Mouse (Mus musculus) megakaryocyte, adult 5-6 weeks (primary cell): ENCODE data around the gene Cit. TPM values are rescaled to one million over a fixed set of nuclear protein-coding genes. Genes with fewer than 3 reads are reported as not detected.

Experiments used
- ATAC-seq: 2 replicates; pipeline ENCODE4 v1.8.0; 2016; ENCODE audit warnings: mild to moderate bottlenecking, inconsistent platforms; ENCODE audit not compliant: poor library complexity, severe bottlenecking
- total RNA-seq, 2 experiments: library from RNA; stranded (forward) in 1 of 2; stranded (reverse) in 1 of 2; fragments of 153-499, 151-499 nt in 1 of 2; fragments of 221-1000, 200-1000 nt in 1 of 2; gene quantifications; 2 replicates each; pipeline versions ENCODE4 v1.2.3 to v1.2.4; 2015 to 2017

The Cit gene
- total RNA-seq, 2 experiments from 2014 or later, result 26.8 to 35.0 TPM

- ATAC-seq, result peak; percentile 39
Measured at GRCm38 (mm10) chr5:116029071-116029470, 184.0 kb downstream of the Cit start.

GRCm38 (mm10) chr5:116030566-116031189, 185.6 kb downstream of the Cit start:
- no peak for ATAC-seq

- peak; percentile 64 for ATAC-seq
Measured at GRCm38 (mm10) chr5:116031190-116031577, 186.1 kb downstream of the Cit start.

- ATAC-seq, result no peak
Measured at GRCm38 (mm10) chr5:116036465-116036864, 191.4 kb downstream of the Cit start.

GRCm38 (mm10) chr5:116037731-116038130, 192.7 kb downstream of the Cit start:
- no peak for ATAC-seq

- no peak for ATAC-seq
Measured at GRCm38 (mm10) chr5:116039706-116040105, 194.6 kb downstream of the Cit start.

- ATAC-seq, result no peak
Measured at GRCm38 (mm10) chr5:116042241-116042640, 197.2 kb downstream of the Cit start.

GRCm38 (mm10) chr5:116045581-116045980, 200.5 kb downstream of the Cit start:
- no peak for ATAC-seq

GRCm38 (mm10) chr5:116046246-116046645, 201.2 kb downstream of the Cit start:
- no peak for ATAC-seq

- ATAC-seq, result no peak
Measured at GRCm38 (mm10) chr5:116048321-116048720, 203.2 kb downstream of the Cit start.

- ATAC-seq, result no peak
Measured at GRCm38 (mm10) chr5:116049821-116050220, 204.7 kb downstream of the Cit start.

- ATAC-seq, result no peak
Measured at GRCm38 (mm10) chr5:116052171-116052570, 207.1 kb downstream of the Cit start.

- no peak for ATAC-seq
Measured at GRCm38 (mm10) chr5:116052826-116053225, 207.7 kb downstream of the Cit start.

Other genes starting within 250 kb of the Cit start
- 36.4 and 44.0 TPM in 2 replicates for gene Rab35, start 213.4 kb upstream of the Cit start, total RNA-seq (2015)
- 39.9 and 43.8 TPM in 2 replicates for gene Rab35, start 213.4 kb upstream of the Cit start, total RNA-seq (2017)
- 0.73 and 1.3 TPM in 2 replicates for gene Bicdl1, start 113.7 kb upstream of the Cit start, total RNA-seq (2015)
- gene Bicdl1, start 113.7 kb upstream of the Cit start, total RNA-seq (2017), result 1.1 and 3.8 TPM in 2 replicates
- gene Prkab1, start 179.2 kb downstream of the Cit start, total RNA-seq (2015), result 56.7 and 62.7 TPM in 2 replicates
- 27.1 and 29.2 TPM in 2 replicates for gene Prkab1, start 179.2 kb downstream of the Cit start, total RNA-seq (2017)
- not detected in 2 replicates for gene Tmem233, start 238.0 kb downstream of the Cit start, total RNA-seq (2015)
- gene Tmem233, start 238.0 kb downstream of the Cit start, total RNA-seq (2017), result not detected in 2 replicates